Mouse (Mus musculus): ENCODE results near the gene Mrpl21. TPM values are rescaled to one million over a fixed set of nuclear protein-coding genes. Genes with fewer than 3 reads are reported as not detected.
A peak's percentile ranks its signal among the peaks of the same experiment; 100 is the strongest.

Mrpl21 gene
- total and polyA plus RNA-seq, 2 experiments, result 41.1 to 46.8 TPM

DNA sequence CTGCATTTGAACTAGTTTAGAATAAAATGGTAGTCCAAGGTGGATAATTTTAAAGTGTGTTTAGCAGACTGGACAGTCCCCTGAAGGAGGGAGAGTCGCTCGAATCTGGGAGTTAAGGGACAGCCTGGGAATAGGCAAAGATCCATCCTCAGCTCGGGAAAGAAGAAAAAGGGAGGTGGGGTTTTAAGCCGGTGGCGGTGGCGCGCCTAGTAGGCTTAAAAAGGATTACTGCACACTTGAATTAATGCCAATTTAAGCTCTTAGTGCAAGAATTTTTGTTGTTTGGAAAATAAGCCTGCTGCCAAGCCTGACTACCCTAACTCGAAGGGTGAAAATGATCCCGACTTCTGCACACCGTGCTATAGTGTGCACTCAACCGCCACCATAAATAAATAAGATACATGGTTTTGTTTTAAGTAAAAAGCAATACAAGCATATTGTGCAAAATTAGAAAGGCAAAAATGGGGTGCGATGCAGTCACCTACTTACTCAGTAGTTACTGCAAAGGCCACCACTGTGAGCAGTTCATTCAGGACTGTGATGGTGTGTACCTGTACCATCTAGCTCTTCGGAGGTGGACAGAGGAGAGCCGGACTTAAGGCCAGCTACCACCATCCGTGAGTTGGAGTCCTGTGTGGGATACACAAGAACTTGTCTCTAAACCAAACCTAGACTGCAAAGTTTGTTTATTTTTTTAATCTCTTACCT, 43.2 kb downstream of the Mrpl21 start:
- H3K36me3 ChIP-seq (ENCODE audit: control insufficient read depth, insufficient read depth, low read length), result peaks cover 3% of the 10 kb centered on the region; the same call in 1 of the 2 replicates
- 8% methylated on average over 15 of the region's 15 CpGs for WGBS
- peak overlapping the region; percentile 49 for H3K4me3 ChIP-seq (ENCODE audit: insufficient read depth, low read depth, low read length)
- DNase-seq (ENCODE audit: extremely low read depth, low read depth, low spot score), result peak; percentile 75
- H3K27ac ChIP-seq (replicated peaks; ENCODE audit: insufficient read depth, low read depth, low read length), result peak overlapping the region; percentile 94
- no peaks in the 10 kb centered on the region for H3K27me3 ChIP-seq (ENCODE audit: control insufficient read depth, insufficient read depth, low read length)
- H3K4me1 ChIP-seq (ENCODE audit: control insufficient read depth, insufficient read depth, low read length), result peaks cover 42% of the 10 kb centered on the region
- H3K79me2 ChIP-seq (ENCODE audit: control insufficient read depth, insufficient read depth, low read length), result peaks cover 31% of the 10 kb centered on the region
- TF ChIP-seq CTCF (IDR thresholded peaks at IDR 0.05; ENCODE audit: low read depth, low read length) (no peak), POLR2A (IDR thresholded peaks at IDR 0.05; ENCODE audit: extremely low read depth, insufficient read depth, low read length) (no peak)
- peak overlapping the region; percentile 76 for H3K9ac ChIP-seq (ENCODE audit: low read depth, low read length)

DNA sequence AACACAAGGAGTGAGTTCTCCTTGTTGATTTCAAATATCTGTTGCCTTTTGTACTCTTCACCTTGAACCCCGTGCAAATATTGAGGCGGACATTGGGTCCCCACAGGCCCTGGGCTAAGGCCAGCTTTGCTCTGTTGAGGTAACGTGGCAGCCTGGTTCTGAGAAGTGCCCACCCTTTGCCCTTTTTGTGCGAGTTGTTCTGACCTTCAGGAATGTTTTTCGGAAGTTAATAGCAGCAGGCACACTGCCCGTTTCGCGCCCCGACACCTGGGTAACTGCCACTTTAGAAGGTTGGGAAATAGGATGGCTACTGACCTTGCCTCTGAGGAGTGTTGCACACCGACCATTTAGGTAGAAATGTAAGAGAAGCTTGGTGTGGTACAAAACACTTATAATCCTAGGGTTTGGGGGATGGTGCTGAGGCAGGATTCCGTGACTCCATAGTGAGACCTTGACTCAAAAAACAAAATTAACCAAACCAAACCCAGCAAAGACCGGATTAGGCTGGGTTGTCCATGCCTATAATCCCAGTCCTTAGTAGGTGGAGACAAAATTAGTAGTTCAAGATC, 43.9 kb downstream of the Mrpl21 start:
- 22% methylated on average over 12 of the region's 12 CpGs for WGBS
- peaks cover 32% of the 10 kb centered on the region for H3K79me2 ChIP-seq (ENCODE audit: control insufficient read depth, insufficient read depth, low read length)
- H3K27me3 ChIP-seq (ENCODE audit: control insufficient read depth, insufficient read depth, low read length), result no peaks in the 10 kb centered on the region
- peaks cover 3% of the 10 kb centered on the region; the same call in 1 of the 2 replicates for H3K36me3 ChIP-seq (ENCODE audit: control insufficient read depth, insufficient read depth, low read length)
- H3K9ac ChIP-seq (ENCODE audit: low read depth, low read length), result no peak overlapping the region
- peak overlapping the region; percentile 94 for H3K27ac ChIP-seq (replicated peaks; ENCODE audit: insufficient read depth, low read depth, low read length)
- peaks cover 39% of the 10 kb centered on the region for H3K4me1 ChIP-seq (ENCODE audit: control insufficient read depth, insufficient read depth, low read length)
- no peak overlapping the region for H3K4me3 ChIP-seq (ENCODE audit: insufficient read depth, low read depth, low read length)
- no peak for TF ChIP-seq CTCF (IDR thresholded peaks at IDR 0.05; ENCODE audit: low read depth, low read length)
- no peak for TF ChIP-seq POLR2A (IDR thresholded peaks at IDR 0.05; ENCODE audit: extremely low read depth, insufficient read depth, low read length)
- DNase-seq (ENCODE audit: extremely low read depth, low read depth, low spot score), result peak; percentile 98

DNA sequence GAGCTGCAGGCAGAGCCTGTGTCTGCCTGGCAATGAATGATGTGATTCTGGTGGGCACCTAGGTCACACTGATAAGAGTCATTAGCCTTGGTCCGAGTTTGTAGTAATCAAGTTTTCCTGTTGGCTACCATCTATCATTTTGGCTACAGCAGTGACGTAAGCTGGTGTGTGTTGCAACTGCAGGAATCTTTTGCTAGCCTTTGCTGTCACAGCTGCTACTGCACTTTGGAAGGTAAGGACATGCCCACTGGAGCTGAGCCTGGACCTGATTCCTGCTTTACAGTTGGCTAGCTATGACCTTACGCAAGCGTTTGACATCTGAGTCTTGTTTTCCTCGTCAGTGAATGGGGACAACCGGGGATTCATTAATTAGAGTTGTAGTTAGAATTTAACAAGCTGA, 50.5 kb downstream of the Mrpl21 start:
- WGBS, result 20% methylated on average over 6 of the region's 6 CpGs
- Histone ChIP-seq H3K79me2 (ENCODE audit: control insufficient read depth, insufficient read depth, low read length) (peaks cover 72% of the 10 kb centered on the region), H3K27me3 (ENCODE audit: control insufficient read depth, insufficient read depth, low read length) (no peaks in the 10 kb centered on the region), H3K9ac (ENCODE audit: low read depth, low read length) (peak overlapping the region; percentile 24; the same call in 1 of the 2 replicates), H3K36me3 (ENCODE audit: control insufficient read depth, insufficient read depth, low read length) (peaks cover 7% of the 10 kb centered on the region; the same call in 1 of the 2 replicates), H3K4me1 (ENCODE audit: control insufficient read depth, insufficient read depth, low read length) (peaks cover 72% of the 10 kb centered on the region), H3K27ac (replicated peaks; ENCODE audit: insufficient read depth, low read depth, low read length) (peak overlapping the region; percentile 90), H3K4me3 (ENCODE audit: insufficient read depth, low read depth, low read length) (no peak overlapping the region)
- peak; percentile 100 for DNase-seq (ENCODE audit: extremely low read depth, low read depth, low spot score)
- TF ChIP-seq CTCF (IDR thresholded peaks at IDR 0.05; ENCODE audit: low read depth, low read length) (no peak), POLR2A (IDR thresholded peaks at IDR 0.05; ENCODE audit: extremely low read depth, insufficient read depth, low read length) (no peak)

DNA sequence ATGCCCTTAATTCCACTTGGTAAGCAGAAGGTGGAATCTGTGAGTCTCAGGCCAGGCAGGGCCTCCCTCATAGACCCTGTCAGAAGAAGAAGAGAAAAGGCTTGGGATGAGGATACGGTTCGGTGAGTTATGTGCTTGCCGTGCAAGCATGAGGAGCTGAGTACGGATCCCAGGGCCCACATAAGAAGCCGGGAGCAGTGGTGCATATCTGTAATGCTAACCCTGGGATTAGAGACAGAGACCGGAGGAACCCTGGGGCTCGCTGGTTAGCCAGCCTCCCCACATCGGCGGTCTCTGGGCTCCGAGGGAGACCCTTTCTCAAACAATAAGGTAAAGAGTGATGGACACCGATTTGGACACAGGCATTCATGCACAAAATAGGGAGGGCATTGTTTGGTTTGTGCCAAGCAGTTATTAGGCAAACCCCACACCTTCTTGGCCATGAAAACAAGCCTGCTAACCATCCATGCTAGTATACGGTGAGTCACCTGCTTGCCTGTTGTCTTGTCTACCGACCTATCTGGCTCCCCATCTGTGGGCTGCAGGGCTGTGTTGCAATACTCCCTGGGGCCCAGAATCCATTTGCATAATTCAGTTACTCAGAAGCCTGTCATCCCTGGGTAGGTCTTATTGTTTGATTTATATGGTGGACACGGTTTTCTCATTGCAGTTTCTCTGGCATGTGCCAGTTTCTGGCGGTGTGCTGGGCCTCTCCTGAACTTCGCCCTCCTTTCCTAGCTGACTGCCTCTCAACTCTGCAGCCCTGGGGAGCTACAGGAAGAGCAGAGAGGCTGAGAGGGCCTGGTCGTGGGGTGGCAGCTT, 51.2 kb downstream of the Mrpl21 start:
- DNase-seq (ENCODE audit: extremely low read depth, low read depth, low spot score), result peak; percentile 81
- peak overlapping the region; percentile 54 for H3K9ac ChIP-seq (ENCODE audit: low read depth, low read length)
- peaks cover 4% of the 10 kb centered on the region; the same call in 1 of the 2 replicates for H3K36me3 ChIP-seq (ENCODE audit: control insufficient read depth, insufficient read depth, low read length)
- WGBS, result 41% methylated on average over 17 of the region's 17 CpGs
- H3K79me2 ChIP-seq (ENCODE audit: control insufficient read depth, insufficient read depth, low read length), result peaks cover 72% of the 10 kb centered on the region
- TF ChIP-seq POLR2A (IDR thresholded peaks at IDR 0.05; ENCODE audit: extremely low read depth, insufficient read depth, low read length) (no peak), CTCF (IDR thresholded peaks at IDR 0.05; ENCODE audit: low read depth, low read length) (no peak)
- H3K4me1 ChIP-seq (ENCODE audit: control insufficient read depth, insufficient read depth, low read length), result peaks cover 72% of the 10 kb centered on the region
- H3K27ac ChIP-seq (replicated peaks; ENCODE audit: insufficient read depth, low read depth, low read length), result peak overlapping the region; percentile 79
- no peaks in the 10 kb centered on the region for H3K27me3 ChIP-seq (ENCODE audit: control insufficient read depth, insufficient read depth, low read length)
- no peak overlapping the region for H3K4me3 ChIP-seq (ENCODE audit: insufficient read depth, low read depth, low read length)

DNA sequence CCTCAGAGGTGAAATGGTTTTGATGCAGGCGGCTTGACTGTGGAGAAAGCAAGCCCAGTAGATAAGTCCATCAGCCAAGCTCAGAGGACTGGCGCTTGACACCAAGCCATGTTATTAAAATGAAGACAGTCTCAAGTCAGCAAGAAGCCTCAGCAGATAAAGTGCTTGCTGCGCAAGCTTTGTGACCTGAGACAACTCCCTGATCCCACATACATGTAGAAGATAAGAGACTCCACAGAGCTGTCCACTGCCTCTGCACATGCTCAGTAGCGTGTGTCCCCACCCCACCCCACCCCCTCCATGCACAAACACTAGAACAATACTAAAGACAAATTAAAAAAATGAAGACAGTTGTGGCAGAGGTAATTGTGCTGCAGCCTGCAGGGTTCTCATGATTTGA, 51.8 kb downstream of the Mrpl21 start:
- Histone ChIP-seq H3K9ac (ENCODE audit: low read depth, low read length) (peak overlapping the region; percentile 54), H3K4me3 (ENCODE audit: insufficient read depth, low read depth, low read length) (no peak overlapping the region), H3K27me3 (ENCODE audit: control insufficient read depth, insufficient read depth, low read length) (no peaks in the 10 kb centered on the region), H3K79me2 (ENCODE audit: control insufficient read depth, insufficient read depth, low read length) (peaks cover 73% of the 10 kb centered on the region), H3K27ac (replicated peaks; ENCODE audit: insufficient read depth, low read depth, low read length) (peak overlapping the region; percentile 79), H3K36me3 (ENCODE audit: control insufficient read depth, insufficient read depth, low read length) (peaks cover 4% of the 10 kb centered on the region; the same call in 1 of the 2 replicates), H3K4me1 (ENCODE audit: control insufficient read depth, insufficient read depth, low read length) (peaks cover 73% of the 10 kb centered on the region)
- no peak for DNase-seq (ENCODE audit: extremely low read depth, low read depth, low spot score)
- TF ChIP-seq POLR2A (IDR thresholded peaks at IDR 0.05; ENCODE audit: extremely low read depth, insufficient read depth, low read length), result no peak
- TF ChIP-seq CTCF (IDR thresholded peaks at IDR 0.05; ENCODE audit: low read depth, low read length), result no peak
- WGBS, result 46% methylated on average over 4 of the region's 4 CpGs
